Mouse (Mus musculus): ENCODE data around the gene Nid2.

- no peak for TF ChIP-seq CTCF (IDR thresholded peaks at IDR 0.05; ENCODE audit: borderline replicate concordance, control insufficient read depth, extremely low read depth, insufficient read depth, low read length, poor library complexity)
- TF ChIP-seq POLR2A (IDR thresholded peaks at IDR 0.05; ENCODE audit: control insufficient read depth, extremely low read depth, insufficient read depth, low read length, poor library complexity) = no peak
These were observed 12.8 kb upstream of the Nid2 start for GRCm38 (mm10) chr14:19738094-19738843.
